Mouse (Mus musculus): ENCODE data around the gene Cd24a. TPM values are rescaled to one million over a fixed set of nuclear protein-coding genes. Genes with fewer than 3 reads are reported as not detected.

Cd24a gene
- total and polyA plus RNA-seq, 3 experiments: 469 to 2,766 (median 2,120) TPM

- Histone ChIP-seq H3K27me3 (replicated peaks) (no peaks in the 10 kb centered on the region), H3K4me1 (ENCODE audit: control insufficient read depth in 1 of 2, insufficient read depth in 2 of 2) (peaks cover 6 to 20% of the 10 kb centered on the region in 2 experiments; a peak in 3 of 4 replicates), H3K9me3 (replicated peaks; ENCODE audit: low read length) (no peaks in the 10 kb centered on the region), H3K4me3 (replicated peaks in 1 of 3; ENCODE audit: low read depth in 2 of 3, low read length in 2 of 3, poor library complexity in 1 of 3) (peak overlapping the region in 2 of 3 experiments; percentile 28 to 34), H3K27ac (ENCODE audit: insufficient read depth, low read depth) (no peak overlapping the region), H3K4me2 (ENCODE audit: insufficient read depth, low read depth, poor library complexity, severe bottlenecking) (peak overlapping the region; percentile 58), H3K79me2 (replicated peaks; ENCODE audit: control insufficient read depth, extremely low read depth, insufficient read depth, poor library complexity, severe bottlenecking) (peaks cover 2% of the 10 kb centered on the region; the same call in 1 of the 2 replicates), H3K9ac (ENCODE audit: insufficient read depth, low read depth) (peak overlapping the region; percentile 44; the same call in 1 of the 2 replicates), H3K36me3 (replicated peaks in 1 of 2; ENCODE audit: control insufficient read depth in 1 of 2, insufficient read depth in 1 of 2, low read length in 1 of 2) (peaks cover 2 to 22% of the 10 kb centered on the region in 2 experiments)
- dilution Hi-C loops (cut with MboI; ENCODE audit: extremely low pct_ligation_motif_present, extremely low pct_unique_long_range_greater_than_20kb, low sequenced_read_pairs): no loop called here
- DNase-seq (ENCODE audit: extremely low read depth): no peak
- in situ Hi-C loops (cut with MboI; ENCODE audit: low pct_ligation_motif_present, low pct_unique_long_range_greater_than_20kb, low sequenced_read_pairs): no loop called here
- TF ChIP-seq TBP (conservative IDR thresholded peaks at IDR 0.05; ENCODE audit: low read depth, low read length) (no peak), MEF2A (IDR thresholded peaks at IDR 0.05; ENCODE audit: borderline replicate concordance, low read depth, low read length) (no peak), ZNF384 (IDR thresholded peaks at IDR 0.05; ENCODE audit: low read depth, low read length) (no peak), MYC (IDR thresholded peaks at IDR 0.05; ENCODE audit: low read depth, low read length) (no peak), NRF1 (IDR thresholded peaks at IDR 0.05; ENCODE audit: low read depth, low read length) (no peak), IRF4 (IDR thresholded peaks at IDR 0.05; ENCODE audit: low read depth, low read length) (no peak), UBTF (IDR thresholded peaks at IDR 0.05; ENCODE audit: low read depth, low read length) (no peak), ELF1 (IDR thresholded peaks at IDR 0.05; ENCODE audit: low read depth, low read length) (no peak), ZC3H11A (IDR thresholded peaks at IDR 0.05; ENCODE audit: low read depth, low read length) (no peak), GABPA (IDR thresholded peaks at IDR 0.05; ENCODE audit: insufficient replicate concordance, low read depth, low read length) (no peak), USF1 (IDR thresholded peaks at IDR 0.05; ENCODE audit: low read depth, low read length) (no peak), MAX (IDR thresholded peaks at IDR 0.05; ENCODE audit: low read length) (no peak), HCFC1 (IDR thresholded peaks at IDR 0.05; ENCODE audit: low read depth, low read length) (no peak), POLR2AphosphoS2 (IDR thresholded peaks at IDR 0.05; ENCODE audit: low read depth, low read length) (no peak), ETS1 (conservative IDR thresholded peaks at IDR 0.05; ENCODE audit: low read depth, low read length) (no peak), TCF12 (IDR thresholded peaks at IDR 0.05; ENCODE audit: low read depth, low read length) (no peak)
Measured at GRCm38 (mm10) chr10:43541153-43541544, 36.9 kb upstream of the Cd24a start.

GRCm38 (mm10) chr10:43549411-43549810 lies 28.7 kb upstream of the Cd24a start:
- peak; percentile 58 for DNase-seq (ENCODE audit: extremely low read depth)

More at GRCm38 (mm10) chr10:43549411-43549810, 28.7 kb upstream of the Cd24a start:
- H3K9ac ChIP-seq (ENCODE audit: insufficient read depth, low read depth): peak overlapping the region; percentile 27; the same call in 1 of the 2 replicates
- dilution Hi-C loops (cut with MboI; ENCODE audit: extremely low pct_ligation_motif_present, extremely low pct_unique_long_range_greater_than_20kb, low sequenced_read_pairs): no loop called here
- no peaks in the 10 kb centered on the region for H3K36me3 ChIP-seq (replicated peaks in 1 of 2; ENCODE audit: control insufficient read depth in 1 of 2, insufficient read depth in 1 of 2, low read length in 1 of 2)
- TF ChIP-seq MAFK (IDR thresholded peaks at IDR 0.05; ENCODE audit: insufficient replicate concordance, low read length) (no peak), MYC (IDR thresholded peaks at IDR 0.05; ENCODE audit: low read depth, low read length) (0 out of 2 replicates have a peak, but pooled peaks have one; percentile 41), MAX (IDR thresholded peaks at IDR 0.05; ENCODE audit: low read length) (no peak), MAZ (IDR thresholded peaks at IDR 0.05; ENCODE audit: low read depth, low read length) (no peak), E2F4 (IDR thresholded peaks at IDR 0.05; ENCODE audit: insufficient replicate concordance, low read depth, low read length) (0 out of 2 replicates have a peak, but pooled peaks have one; percentile 9), JUND (conservative IDR thresholded peaks at IDR 0.05; ENCODE audit: low read depth, low read length) (peak; percentile 29; the same call in 1 of the 2 replicates), CTCF (conservative IDR thresholded peaks at IDR 0.05 in 1 of 2, IDR thresholded peaks at IDR 0.05 in 1 of 2; ENCODE audit: low read depth in 2 of 2, low read length in 2 of 2) (peak; percentile 32 to 86), RAD21 (IDR thresholded peaks at IDR 0.05; ENCODE audit: low read depth, low read length) (peak; percentile 72), CHD2 (IDR thresholded peaks at IDR 0.05; ENCODE audit: low read length) (no peak), USF1 (IDR thresholded peaks at IDR 0.05; ENCODE audit: low read depth, low read length) (no peak), ELF1 (IDR thresholded peaks at IDR 0.05; ENCODE audit: low read depth, low read length) (peak; percentile 15; the same call in 1 of the 2 replicates), ZNF384 (IDR thresholded peaks at IDR 0.05; ENCODE audit: low read depth, low read length) (peak; percentile 78), SIN3A (IDR thresholded peaks at IDR 0.05; ENCODE audit: low read length) (no peak), IRF4 (IDR thresholded peaks at IDR 0.05; ENCODE audit: low read depth, low read length) (peak; percentile 43; the same call in 1 of the 2 replicates), HCFC1 (IDR thresholded peaks at IDR 0.05; ENCODE audit: low read depth, low read length) (no peak), POLR2A (IDR thresholded peaks at IDR 0.05; ENCODE audit: low read depth, low read length) (0 out of 2 replicates have a peak, but pooled peaks have one; percentile 22), BHLHE40 (IDR thresholded peaks at IDR 0.05; ENCODE audit: low read depth, low read length) (no peak), GABPA (IDR thresholded peaks at IDR 0.05; ENCODE audit: insufficient replicate concordance, low read depth, low read length) (no peak), ETS1 (conservative IDR thresholded peaks at IDR 0.05; ENCODE audit: low read depth, low read length) (no peak), ZC3H11A (IDR thresholded peaks at IDR 0.05; ENCODE audit: low read depth, low read length) (peak; percentile 5; the same call in 1 of the 2 replicates), TCF12 (IDR thresholded peaks at IDR 0.05; ENCODE audit: low read depth, low read length) (peak; percentile 43; the same call in 1 of the 2 replicates), TBP (conservative IDR thresholded peaks at IDR 0.05; ENCODE audit: low read depth, low read length) (0 out of 2 replicates have a peak, but pooled peaks have one; percentile 31), SMC3 (IDR thresholded peaks at IDR 0.05; ENCODE audit: low read depth, low read length) (peak; percentile 77), NRF1 (IDR thresholded peaks at IDR 0.05; ENCODE audit: low read depth, low read length) (peak; percentile 28; the same call in 1 of the 2 replicates), PAX5 (IDR thresholded peaks at IDR 0.05; ENCODE audit: low read length) (no peak), NELFE (IDR thresholded peaks at IDR 0.05; ENCODE audit: low read depth, low read length) (no peak), UBTF (IDR thresholded peaks at IDR 0.05; ENCODE audit: low read depth, low read length) (peak; percentile 46; the same call in 1 of the 2 replicates)
- no peaks in the 10 kb centered on the region for H3K27me3 ChIP-seq (replicated peaks)
- peak overlapping the region; percentile 61; the same call in 1 of the 2 replicates for H3K4me2 ChIP-seq (ENCODE audit: insufficient read depth, low read depth, poor library complexity, severe bottlenecking)
- H3K27ac ChIP-seq (ENCODE audit: insufficient read depth, low read depth): no peak overlapping the region
- peaks cover 5% of the 10 kb centered on the region for H3K9me3 ChIP-seq (replicated peaks; ENCODE audit: low read length)
- H3K79me2 ChIP-seq (replicated peaks; ENCODE audit: control insufficient read depth, extremely low read depth, insufficient read depth, poor library complexity, severe bottlenecking): no peaks in the 10 kb centered on the region
- no peak overlapping the region for H3K4me3 ChIP-seq (replicated peaks in 1 of 3; ENCODE audit: low read depth in 2 of 3, low read length in 2 of 3, poor library complexity in 1 of 3)
- in situ Hi-C loops (cut with MboI; ENCODE audit: low pct_ligation_motif_present, low pct_unique_long_range_greater_than_20kb, low sequenced_read_pairs): no loop called here
- H3K4me1 ChIP-seq (ENCODE audit: control insufficient read depth in 1 of 2, insufficient read depth in 2 of 2): peaks cover 0 to 9% of the 10 kb centered on the region in 2 experiments; a peak in 2 of 4 replicates
